Mouse (Mus musculus) layer of hippocampus, adult 2 months (tissue): ENCODE results near the gene Iqschfp. TPM values are rescaled to one million over a fixed set of nuclear protein-coding genes. Genes with fewer than 3 reads are reported as not detected.

Source experiments
- DNase-seq, 2 experiments: peaks; one replicate each; pipeline ENCODE4 v3.0.0; 2022; ENCODE audit warnings: low spot score in 2 of 2
- H3K27ac ChIP-seq: fragments of 200-600 bp; 2 replicates; pipeline ENCODE4 v1.8.1; 2022
- H3K4me3 ChIP-seq: fragments of 200-600 bp; 2 replicates; pipeline ENCODE4 v1.8.1; 2022; ENCODE audit warnings: mild to moderate bottlenecking
- CTCF ChIP-seq: fragments of 200-600 bp; conservative IDR thresholded peaks from 2 replicates; pipeline ENCODE4 v1.8.1; 2022; ENCODE audit warnings: antibody characterized with exemption, mild to moderate bottlenecking, moderate library complexity
- total RNA-seq, 2 experiments: library from RNA; stranded (reverse); gene quantifications; 2 replicates each; pipeline ENCODE4 v1.2.3; 2021

Iqschfp gene
- total RNA-seq, 2 experiments from 2014 or later: 13.6 to 15.5 TPM

DNA sequence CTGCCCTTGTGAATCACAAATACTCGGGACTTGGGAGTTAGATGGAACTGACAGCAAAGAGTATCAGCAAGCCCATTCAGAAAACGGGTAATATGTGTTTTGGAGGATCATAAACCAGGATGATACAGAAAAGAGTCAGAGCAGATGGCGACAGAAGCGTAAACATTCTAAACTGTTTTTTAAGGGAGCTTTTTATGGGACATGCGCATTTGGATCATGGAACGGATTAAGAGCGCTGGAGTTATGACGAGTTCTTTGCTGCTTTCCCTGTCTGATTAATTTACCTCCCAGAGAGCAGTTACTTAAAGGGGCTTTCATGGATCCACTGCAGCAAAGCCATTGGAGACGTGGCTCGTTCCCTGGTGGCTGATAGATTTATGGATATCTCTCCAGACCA, 391.6 kb downstream of the Iqschfp start:
- TF ChIP-seq CTCF: no peak
- DNase-seq: peak; percentile 16 to 53
- Histone ChIP-seq H3K4me3 (peak overlapping the region; percentile 39), H3K27ac (peak overlapping the region; percentile 81)

DNA sequence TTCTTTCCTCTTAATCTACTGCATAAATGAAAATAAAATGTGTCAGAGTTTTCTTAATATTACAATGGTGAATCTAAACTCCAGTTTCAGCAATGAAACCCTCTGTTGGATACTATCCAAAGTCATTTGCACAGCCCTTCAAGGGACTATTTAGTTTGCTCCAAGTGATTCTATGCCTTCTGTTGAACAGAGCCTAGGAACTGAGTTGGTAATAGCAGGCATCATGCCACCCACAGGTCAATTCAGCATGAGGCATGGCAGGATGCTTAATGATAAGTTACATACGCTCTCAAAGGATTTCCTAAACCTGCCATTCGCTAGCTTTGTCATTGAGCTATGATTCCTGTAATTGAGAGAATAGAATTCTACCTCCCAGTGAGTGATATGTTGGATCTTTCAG, 392.5 kb downstream of the Iqschfp start:
- no peak for DNase-seq
- TF ChIP-seq CTCF: no peak
- Histone ChIP-seq H3K27ac (peak overlapping the region; percentile 81; the same call in 1 of the 2 replicates), H3K4me3 (no peak overlapping the region)

DNA sequence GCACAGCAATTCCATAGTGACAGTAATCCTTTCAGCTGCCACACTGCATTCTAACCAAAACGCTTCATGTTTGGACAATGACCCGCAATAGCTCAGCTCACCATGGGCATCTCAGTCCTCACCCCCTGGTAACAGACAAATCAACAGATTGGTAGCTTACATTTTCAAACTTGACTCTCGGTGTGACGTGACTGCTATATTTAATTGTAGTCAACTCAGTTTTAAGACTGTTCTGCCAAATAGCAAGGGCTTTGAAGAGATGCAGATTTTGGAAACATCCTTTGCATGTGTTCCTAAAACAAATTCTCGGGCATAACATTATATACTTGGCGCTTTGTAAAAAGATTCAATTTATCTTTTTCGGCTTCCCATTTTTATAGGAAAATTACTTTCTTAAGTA, 404.7 kb downstream of the Iqschfp start:
- H3K27ac ChIP-seq: no peak overlapping the region
- no peak for DNase-seq
- no peak overlapping the region for H3K4me3 ChIP-seq
- no peak for TF ChIP-seq CTCF

DNA sequence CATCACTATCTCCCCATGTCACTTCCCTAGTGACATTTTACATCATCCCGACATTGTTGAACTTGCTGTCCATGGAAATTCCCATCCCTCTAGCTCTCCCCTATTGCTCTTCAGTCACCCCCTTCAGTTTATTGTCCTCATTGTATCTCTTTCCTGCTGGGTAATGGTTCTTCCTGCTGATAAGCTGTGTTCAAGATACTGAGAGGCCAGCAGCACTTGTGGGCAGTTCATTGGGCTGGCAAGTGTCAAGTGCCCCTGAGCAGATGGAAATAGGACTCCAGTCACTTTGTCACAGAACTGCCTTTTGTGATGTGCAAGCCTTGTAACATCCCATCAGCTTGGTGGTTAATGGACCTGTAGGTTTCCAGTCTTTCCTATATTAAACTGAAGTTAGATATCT, 413.6 kb downstream of the Iqschfp start:
- no peak for TF ChIP-seq CTCF
- Histone ChIP-seq H3K4me3 (no peak overlapping the region), H3K27ac (no peak overlapping the region)
- DNase-seq: no peak

DNA sequence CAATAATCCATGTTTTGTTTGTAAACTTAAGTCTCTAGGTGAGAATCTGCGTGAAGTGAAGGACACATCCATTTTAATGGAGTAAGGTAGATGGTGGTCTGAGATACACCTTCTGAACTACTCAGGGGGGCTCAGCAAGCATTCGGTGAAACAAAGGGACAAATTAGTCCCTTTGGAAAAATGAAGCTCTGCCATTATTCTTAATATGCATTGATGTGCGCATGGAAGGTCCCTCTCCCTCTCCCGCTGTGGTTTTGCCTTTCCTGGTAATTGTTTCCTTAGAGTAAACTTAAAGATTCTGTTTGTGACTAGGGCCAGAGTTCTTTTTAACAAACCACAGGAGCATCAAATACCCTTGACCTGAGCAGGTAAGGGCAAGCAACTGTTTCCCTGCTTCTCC, 414.7 kb downstream of the Iqschfp start:
- TF ChIP-seq CTCF: no peak
- no peak overlapping the region for H3K4me3 ChIP-seq
- no peak for DNase-seq
- H3K27ac ChIP-seq: no peak overlapping the region

DNA sequence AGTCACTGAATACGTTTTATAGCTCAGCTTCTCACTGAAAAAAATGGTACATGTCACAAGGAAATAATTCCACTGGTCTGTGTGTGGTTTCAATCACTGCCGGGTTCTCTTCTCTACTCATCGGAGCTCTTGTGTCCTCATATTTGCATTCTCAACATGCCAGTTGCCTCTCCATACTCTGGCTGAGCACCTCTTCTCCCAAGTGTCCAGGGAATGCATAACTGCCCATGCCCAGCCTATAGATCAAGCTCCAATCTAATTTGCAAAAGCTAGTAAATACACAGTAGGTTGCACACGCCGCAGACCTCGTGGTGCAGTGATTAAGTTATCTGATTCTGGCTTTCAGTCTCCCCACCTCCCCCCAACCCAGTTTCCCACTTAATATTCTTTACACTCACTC, 433.5 kb downstream of the Iqschfp start:
- no peak for DNase-seq
- TF ChIP-seq CTCF: no peak
- Histone ChIP-seq H3K4me3 (no peak overlapping the region), H3K27ac (no peak overlapping the region)

DNA sequence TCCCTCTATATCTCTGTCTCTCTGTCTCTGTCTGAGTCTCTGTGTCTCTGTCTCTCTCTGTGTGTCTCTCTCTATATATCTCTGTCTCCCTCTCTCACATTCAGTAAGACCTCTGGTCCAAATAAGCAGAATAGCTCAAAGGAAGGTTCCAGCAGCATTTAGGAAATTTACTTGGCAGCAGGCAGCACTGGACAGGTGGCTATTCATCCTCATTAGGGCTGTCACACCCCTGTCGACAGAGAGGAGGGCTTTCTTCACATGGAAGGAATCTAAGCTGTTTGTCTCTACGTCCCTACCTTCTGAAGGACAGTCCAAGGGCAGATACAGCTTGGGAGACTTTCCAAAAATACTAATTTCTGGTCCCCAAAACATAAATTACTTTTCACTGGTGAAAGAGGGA, 440.5 kb downstream of the Iqschfp start:
- Histone ChIP-seq H3K4me3 (no peak overlapping the region), H3K27ac (no peak overlapping the region)
- no peak for TF ChIP-seq CTCF
- no peak for DNase-seq

DNA sequence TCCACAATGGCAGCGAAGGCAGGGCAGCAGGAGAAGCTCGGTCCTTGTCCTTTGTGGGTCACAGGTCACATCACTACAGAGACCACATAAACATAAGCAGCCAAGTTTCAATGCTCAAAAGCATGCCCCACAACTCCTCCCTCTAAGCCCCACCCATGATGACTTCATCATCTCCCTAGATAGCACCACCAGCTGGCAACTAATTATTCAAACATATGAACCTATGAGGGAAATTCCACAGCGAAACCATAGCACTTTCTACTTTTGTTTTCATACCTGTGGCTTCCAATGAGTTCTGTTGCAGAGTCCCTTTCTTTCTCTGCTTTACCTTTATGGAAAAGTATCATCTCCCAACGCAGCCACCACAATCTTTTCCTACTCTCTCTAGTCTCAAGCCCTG, 443.5 kb downstream of the Iqschfp start:
- no peak overlapping the region for H3K27ac ChIP-seq
- DNase-seq: no peak
- no peak for TF ChIP-seq CTCF
- H3K4me3 ChIP-seq: no peak overlapping the region

DNA sequence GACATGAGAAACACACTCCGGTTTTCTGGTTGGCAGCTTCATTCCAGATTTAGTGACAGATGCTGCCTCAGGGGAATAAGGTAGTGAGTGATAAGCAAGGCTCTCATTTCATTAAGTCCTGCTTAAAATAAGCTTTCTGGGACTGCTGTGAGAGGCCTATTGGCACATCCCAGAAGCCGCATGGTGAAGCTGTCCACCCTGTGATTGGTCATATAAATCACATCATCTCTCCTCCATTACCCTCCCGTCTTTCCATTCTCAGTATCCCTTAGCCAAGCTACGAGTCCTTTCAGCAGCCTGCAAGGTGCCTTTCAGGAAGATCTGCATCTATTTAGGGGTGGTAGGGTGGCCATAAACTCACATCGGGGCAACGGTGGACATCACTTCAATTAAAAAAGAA, 458.6 kb downstream of the Iqschfp start:
- no peak for TF ChIP-seq CTCF
- no peak overlapping the region for H3K4me3 ChIP-seq
- no peak overlapping the region for H3K27ac ChIP-seq
- DNase-seq: no peak

DNA sequence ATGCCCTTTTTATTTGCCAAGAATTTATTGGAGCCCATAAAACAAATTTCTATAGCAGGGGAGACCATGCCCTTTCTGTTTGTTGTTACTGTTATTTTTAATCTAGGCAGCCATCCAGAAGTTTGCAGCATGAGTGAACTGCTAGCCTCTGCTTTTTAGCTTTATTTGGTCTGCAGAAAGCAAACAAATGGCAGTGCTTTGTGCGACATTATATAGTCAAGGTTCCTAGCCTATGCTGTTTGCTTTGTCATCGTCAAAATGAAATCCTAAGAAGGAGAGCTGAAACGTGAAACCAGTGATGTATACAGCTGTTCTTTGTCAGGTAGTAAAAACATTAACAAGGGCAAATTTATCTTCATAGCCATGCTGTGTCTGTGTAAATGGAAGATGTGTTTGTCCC, 459.4 kb downstream of the Iqschfp start:
- no peak overlapping the region for H3K4me3 ChIP-seq

DNA sequence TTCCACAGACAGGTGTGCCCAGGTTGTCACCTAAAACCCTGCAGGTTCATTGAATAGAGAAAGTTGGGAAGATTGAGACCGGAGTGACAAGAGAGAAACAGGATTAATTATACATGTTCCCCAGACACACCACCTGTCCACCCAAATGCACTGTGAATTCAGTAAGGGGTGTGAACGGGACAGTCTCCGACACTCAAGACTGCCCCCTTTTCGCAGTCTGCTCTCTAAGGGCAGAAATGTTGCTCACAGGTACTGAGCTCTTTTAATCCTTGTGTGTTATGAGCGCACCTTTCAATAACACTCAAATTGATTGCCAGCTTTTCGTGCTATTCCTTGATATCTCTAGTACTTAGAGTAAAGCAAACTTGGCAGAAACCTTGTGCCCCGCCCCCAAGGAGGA, 460.9 kb downstream of the Iqschfp start:
- H3K27ac ChIP-seq: no peak overlapping the region
- no peak; the same call in 1 of the 2 replicates for TF ChIP-seq CTCF
- DNase-seq: no peak
- no peak overlapping the region for H3K4me3 ChIP-seq

More for the DNA sequence above, 459.4 kb downstream of the Iqschfp start:
- no peak overlapping the region for H3K27ac ChIP-seq
- no peak for DNase-seq
- no peak for TF ChIP-seq CTCF

DNA sequence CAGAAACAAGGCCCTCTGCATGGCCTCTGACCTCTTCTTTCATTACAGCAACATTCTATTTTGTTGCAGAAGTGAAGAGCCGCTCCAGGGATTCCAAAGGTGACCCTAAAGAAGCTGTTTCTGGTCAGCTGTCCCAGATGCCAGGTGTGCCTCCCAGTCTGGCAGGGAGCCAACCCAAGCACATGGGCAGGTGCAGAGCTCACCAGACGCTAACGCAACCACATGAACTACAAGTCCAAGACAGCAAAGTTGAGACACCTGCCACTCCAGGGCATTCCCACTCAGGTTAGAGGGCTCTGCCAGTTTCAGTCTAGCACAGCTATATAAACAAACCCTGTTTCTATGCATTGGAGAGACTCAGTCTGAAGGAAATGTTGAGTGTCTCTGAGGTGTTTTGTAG, 461.5 kb downstream of the Iqschfp start:
- Histone ChIP-seq H3K27ac (no peak overlapping the region), H3K4me3 (no peak overlapping the region)
- DNase-seq: no peak
- no peak for TF ChIP-seq CTCF

DNA sequence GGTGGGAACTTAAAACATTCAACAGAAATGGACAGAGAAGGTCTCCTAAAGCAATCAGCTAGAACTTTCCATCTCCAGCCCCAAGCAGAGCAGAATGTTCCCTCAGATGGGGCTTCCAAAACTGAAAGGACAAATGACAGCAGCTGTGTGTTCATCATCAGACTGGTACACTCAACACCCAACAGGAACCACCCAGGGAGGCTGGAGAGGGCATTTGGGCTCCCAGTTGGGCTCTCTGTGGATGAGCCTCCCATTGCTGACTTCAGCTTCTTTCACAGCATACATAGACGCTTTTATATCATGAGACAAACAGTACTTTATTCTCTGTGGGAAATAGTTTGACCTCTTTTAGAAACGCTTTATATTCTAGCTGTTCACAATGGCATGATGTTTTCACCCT, 464.5 kb downstream of the Iqschfp start:
- H3K27ac ChIP-seq: peak overlapping the region; percentile 12; the same call in 1 of the 2 replicates
- no peak for TF ChIP-seq CTCF
- no peak for DNase-seq
- no peak overlapping the region for H3K4me3 ChIP-seq

DNA sequence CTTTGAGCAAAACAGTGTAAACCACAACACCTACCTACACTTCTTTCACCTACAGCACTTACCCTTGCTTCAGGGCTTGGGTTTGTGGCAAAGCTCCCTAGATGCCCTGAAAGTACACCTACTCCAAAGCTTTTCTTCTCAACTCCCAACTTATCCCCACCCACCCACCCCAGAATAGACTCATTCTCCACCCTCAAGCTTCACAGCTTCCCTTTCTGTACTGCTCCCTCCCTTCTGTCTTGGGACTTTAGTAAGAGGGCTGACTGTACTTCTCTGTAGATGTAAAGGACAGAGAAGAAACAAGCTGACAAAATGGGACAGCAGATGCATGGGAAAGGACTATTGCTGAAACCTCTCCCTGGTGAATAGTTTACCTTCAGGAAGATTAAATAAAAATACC, 476.0 kb downstream of the Iqschfp start:
- Histone ChIP-seq H3K4me3 (no peak overlapping the region), H3K27ac (no peak overlapping the region)
- DNase-seq: no peak
- no peak for TF ChIP-seq CTCF

DNA sequence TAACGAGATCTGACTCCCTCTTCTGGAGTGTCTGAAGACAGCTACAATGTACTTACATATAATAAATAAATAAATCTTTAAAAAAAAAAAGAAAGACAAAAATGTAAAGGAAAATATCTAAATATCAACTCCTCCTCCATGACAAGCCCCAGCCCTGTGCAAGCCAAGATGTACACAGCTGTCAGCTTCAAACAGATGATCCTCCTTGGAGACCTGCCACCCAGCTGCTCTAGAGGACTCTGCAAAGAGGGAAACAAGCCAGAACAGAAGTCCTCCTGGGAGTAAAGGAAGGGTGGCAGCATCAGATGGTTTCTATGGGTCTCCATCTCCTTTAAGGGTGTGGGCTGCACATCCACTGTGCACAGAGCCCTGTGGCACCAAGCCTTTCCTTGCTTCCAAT, 480.9 kb downstream of the Iqschfp start:
- Histone ChIP-seq H3K4me3 (no peak overlapping the region), H3K27ac (no peak overlapping the region)
- no peak for TF ChIP-seq CTCF
- no peak for DNase-seq
